In genomic region chr6:100610182-100610581, GRCm38 (mm10) we compare ENCODE assay signal across 10 mouse cellular contexts.
DNase-seq lines count a peak whose midpoint lies in the region; ATAC-seq and TF ChIP-seq lines count a peak whose summit lies in the region.
"Had no signal": no experiment of that assay in that cellular context is flagged by ENCODE, and none has a peak within 500 bp of the region (broad histone marks: within the 10 kb centered on the region; RNA-seq: fewer than 3 reads in every experiment).

No protein-coding gene starts in this region.

- ATAC-seq in hindbrain, postnatal 0 days, result 0 out of 2 replicates have a peak, but pooled peaks have one; percentile 40
- no peak for ATAC-seq in hindbrain, embryonic 13.5 days (ENCODE audit: low FRiP score)
- no peak for ATAC-seq in midbrain, postnatal 0 days (ENCODE audit: low FRiP score)

- 0 out of 2 replicates have a peak, but pooled peaks cover 4% of the 10 kb centered on the region for H3K4me1 ChIP-seq in hindbrain, postnatal 0 days (ENCODE audit: insufficient read depth, low read length)
- peaks cover 9% of the 10 kb centered on the region for H3K4me1 ChIP-seq in hindbrain, embryonic 13.5 days (replicated peaks)
- H3K4me1 ChIP-seq in midbrain, postnatal 0 days (ENCODE audit: insufficient read depth, low read length), result no peaks in the 10 kb centered on the region
- peaks cover 16% of the 10 kb centered on the region for H3K4me1 ChIP-seq in midbrain, embryonic 10.5 days
- H3K4me1 ChIP-seq in thymus, adult 2 months (replicated peaks; ENCODE audit: control insufficient read depth, insufficient read depth, low read length), result no peaks in the 10 kb centered on the region

- H3K9me3 ChIP-seq in hindbrain, postnatal 0 days (ENCODE audit: low read length), result no peaks in the 10 kb centered on the region
- H3K9me3 ChIP-seq in hindbrain, embryonic 13.5 days, result no peaks in the 10 kb centered on the region
- H3K9me3 ChIP-seq in midbrain, postnatal 0 days (ENCODE audit: low read length), result no peaks in the 10 kb centered on the region
- H3K9me3 ChIP-seq in midbrain, embryonic 10.5 days (replicated peaks), result no peaks in the 10 kb centered on the region
- H3K9me3 ChIP-seq: hindbrain, embryonic 12.5 days had no signal

- no peak overlapping the region for H3K27ac ChIP-seq in hindbrain, postnatal 0 days
- H3K27ac ChIP-seq in hindbrain, embryonic 13.5 days, result no peak overlapping the region
- no peak overlapping the region for H3K27ac ChIP-seq in midbrain, postnatal 0 days (ENCODE audit: low read depth, low read length)
- no peak overlapping the region for H3K27ac ChIP-seq in midbrain, embryonic 10.5 days (replicated peaks)
- no peak overlapping the region for H3K27ac ChIP-seq in thymus, adult 2 months (ENCODE audit: control insufficient read depth, insufficient read depth, low read length)
- H3K27ac ChIP-seq: hindbrain, embryonic 12.5 days had no signal

- peak; percentile 23 for DNase-seq in hindbrain, postnatal 0 days (ENCODE audit: low spot score)
- DNase-seq in midbrain, postnatal 0 days (ENCODE audit: low spot score), result peak; percentile 36
- no peak for DNase-seq in midbrain, embryonic 10.5 days (ENCODE audit: low spot score)
- DNase-seq in brain, adult 2 months (ENCODE audit: low read depth, low spot score), result peak; percentile 58
- peak; percentile 11 for DNase-seq in splenic B cell, adult 2 months (ENCODE audit: low read depth, low spot score)
- no peak for DNase-seq in thymus, adult 2 months
- DNase-seq: cerebellum, adult 9-11 months; gastrocnemius, postnatal 25 days had no signal

- H3K27me3 ChIP-seq in hindbrain, postnatal 0 days (ENCODE audit: insufficient read depth, low read length), result no peaks in the 10 kb centered on the region
- H3K27me3 ChIP-seq in hindbrain, embryonic 13.5 days, result no peaks in the 10 kb centered on the region
- H3K27me3 ChIP-seq in midbrain, postnatal 0 days (ENCODE audit: insufficient read depth, low read length), result no peaks in the 10 kb centered on the region
- H3K27me3 ChIP-seq in midbrain, embryonic 10.5 days (ENCODE audit: low read depth, poor library complexity, severe bottlenecking), result no peaks in the 10 kb centered on the region
- no peaks in the 10 kb centered on the region for H3K27me3 ChIP-seq in splenic B cell, adult 2 months (ENCODE audit: control insufficient read depth, insufficient read depth, low read length, poor library complexity, severe bottlenecking)
- H3K27me3 ChIP-seq in thymus, adult 2 months (ENCODE audit: control insufficient read depth, insufficient read depth, low read length), result no peaks in the 10 kb centered on the region
- H3K27me3 ChIP-seq: hindbrain, embryonic 12.5 days had no signal

- no peaks in the 10 kb centered on the region for H3K36me3 ChIP-seq in hindbrain, postnatal 0 days (ENCODE audit: insufficient read depth, low read length)
- no peaks in the 10 kb centered on the region for H3K36me3 ChIP-seq in hindbrain, embryonic 13.5 days
- H3K36me3 ChIP-seq in midbrain, postnatal 0 days (ENCODE audit: insufficient read depth, low read length), result no peaks in the 10 kb centered on the region
- H3K36me3 ChIP-seq in midbrain, embryonic 10.5 days, result peaks cover 19% of the 10 kb centered on the region
- H3K36me3 ChIP-seq in splenic B cell, adult 2 months (ENCODE audit: control insufficient read depth, insufficient read depth, low read length, poor library complexity, severe bottlenecking), result no peaks in the 10 kb centered on the region
- no peaks in the 10 kb centered on the region for H3K36me3 ChIP-seq in thymus, adult 2 months (ENCODE audit: control insufficient read depth, insufficient read depth, low read length)
- H3K36me3 ChIP-seq: hindbrain, embryonic 12.5 days had no signal

- no peak overlapping the region for H3K4me3 ChIP-seq in hindbrain, postnatal 0 days (ENCODE audit: low read length)
- H3K4me3 ChIP-seq in hindbrain, embryonic 13.5 days, result no peak overlapping the region
- no peak overlapping the region for H3K4me3 ChIP-seq in midbrain, postnatal 0 days (ENCODE audit: low read depth, low read length)
- no peak overlapping the region for H3K4me3 ChIP-seq in midbrain, embryonic 10.5 days
- no peak overlapping the region for H3K4me3 ChIP-seq in thymus, adult 2 months (ENCODE audit: control insufficient read depth, insufficient read depth, low read length)
- H3K4me3 ChIP-seq: hindbrain, embryonic 12.5 days had no signal

- WGBS in hindbrain, postnatal 0 days, result 68% methylated on average over 8 of the region's 8 CpGs
- WGBS in hindbrain, embryonic 13.5 days, result 80% methylated on average over 7 of the region's 8 CpGs
- WGBS in midbrain, postnatal 0 days, result 78% methylated on average over 7 of the region's 8 CpGs
- 72% methylated on average over 8 of the region's 8 CpGs for WGBS in midbrain, embryonic 10.5 days
- 70% methylated on average over 8 of the region's 8 CpGs for WGBS in thymus, adult 2 months

- H3K4me2 ChIP-seq in hindbrain, postnatal 0 days (ENCODE audit: low read depth, low read length), result no peak overlapping the region
- no peak overlapping the region for H3K4me2 ChIP-seq in hindbrain, embryonic 13.5 days
- no peak overlapping the region for H3K4me2 ChIP-seq in midbrain, postnatal 0 days (ENCODE audit: low read depth, low read length, poor library complexity, severe bottlenecking)
- H3K4me2 ChIP-seq: hindbrain, embryonic 12.5 days had no signal

- no peak for TF ChIP-seq POLR2A in thymus, adult 2 months (IDR thresholded peaks at IDR 0.05; ENCODE audit: control insufficient read depth, extremely low read depth, insufficient read depth, low read length, poor library complexity)

- H3K9ac ChIP-seq in hindbrain, postnatal 0 days (replicated peaks; ENCODE audit: low read length), result no peak overlapping the region
- H3K9ac ChIP-seq in hindbrain, embryonic 13.5 days, result no peak overlapping the region
- no peak overlapping the region for H3K9ac ChIP-seq in midbrain, postnatal 0 days (replicated peaks; ENCODE audit: low read length, poor library complexity, severe bottlenecking)
- H3K9ac ChIP-seq: hindbrain, embryonic 12.5 days had no signal

- TF ChIP-seq CTCF in hindbrain, postnatal 0 days (IDR thresholded peaks at IDR 0.05; ENCODE audit: low read depth), result 0 out of 2 replicates have a peak, but pooled peaks have one; percentile 5
- no peak for TF ChIP-seq CTCF in midbrain, postnatal 0 days (IDR thresholded peaks at IDR 0.05)
- no peak for TF ChIP-seq CTCF in thymus, adult 2 months (IDR thresholded peaks at IDR 0.05; ENCODE audit: borderline replicate concordance, control insufficient read depth, extremely low read depth, insufficient read depth, low read length, poor library complexity)

Comparison
In these comparisons a context has a peak if more than half of its experiments do, and no peak if none do; other contexts are left out.
1. DNase-seq: peak in hindbrain, postnatal 0 days (single experiment), midbrain, postnatal 0 days (single experiment), brain, adult 2 months (single experiment) and splenic B cell, adult 2 months (single experiment); none in midbrain, embryonic 10.5 days (single experiment) and thymus, adult 2 months (single experiment).